Mouse (Mus musculus): Measurements from ENCODE around the gene Rnf10.

Rnf10 gene

GRCm38 (mm10) chr5:115235323-115235771 lies 37.4 kb downstream of the Rnf10 start:
- no peak for DNase-seq (ENCODE audit: low spot score)

- DNase-seq (ENCODE audit: low spot score): no peak
Measured at GRCm38 (mm10) chr5:115234519-115234918, 38.2 kb downstream of the Rnf10 start.

GRCm38 (mm10) chr5:115233031-115233780 lies 39.5 kb downstream of the Rnf10 start:
- no peak for DNase-seq (ENCODE audit: low spot score)

- no peak for DNase-seq (ENCODE audit: low spot score)
Measured at GRCm38 (mm10) chr5:115232516-115232915, 40.2 kb downstream of the Rnf10 start.

- no peak for DNase-seq (ENCODE audit: low spot score)
Measured at GRCm38 (mm10) chr5:115231552-115232120, 41.1 kb downstream of the Rnf10 start.

- no peak for DNase-seq (ENCODE audit: low spot score)
Measured at GRCm38 (mm10) chr5:115230830-115231551, 41.7 kb downstream of the Rnf10 start.

- no peak for DNase-seq (ENCODE audit: low spot score)
Measured at GRCm38 (mm10) chr5:115222485-115222884, 50.2 kb downstream of the Rnf10 start.

- DNase-seq (ENCODE audit: low spot score): no peak
Measured at GRCm38 (mm10) chr5:115220931-115221640, 51.6 kb downstream of the Rnf10 start.

GRCm38 (mm10) chr5:115217998-115218397 lies 54.7 kb downstream of the Rnf10 start:
- no peak for DNase-seq (ENCODE audit: low spot score)

- DNase-seq (ENCODE audit: low spot score): no peak
Measured at GRCm38 (mm10) chr5:115215273-115216185, 57.2 kb downstream of the Rnf10 start.

GRCm38 (mm10) chr5:115214864-115215263 lies 57.8 kb downstream of the Rnf10 start:
- DNase-seq (ENCODE audit: low spot score): no peak

- no peak for DNase-seq (ENCODE audit: low spot score)
Measured at GRCm38 (mm10) chr5:115212861-115213260, 59.8 kb downstream of the Rnf10 start.

- no peak for DNase-seq (ENCODE audit: low spot score)
Measured at GRCm38 (mm10) chr5:115212451-115212850, 60.2 kb downstream of the Rnf10 start.

GRCm38 (mm10) chr5:115210380-115210779 lies 62.3 kb downstream of the Rnf10 start:
- peak; percentile 40 for DNase-seq (ENCODE audit: low spot score)

- DNase-seq (ENCODE audit: low spot score): no peak
Measured at GRCm38 (mm10) chr5:115208601-115209000, 64.1 kb downstream of the Rnf10 start.

GRCm38 (mm10) chr5:115207892-115208291 lies 64.8 kb downstream of the Rnf10 start:
- no peak for DNase-seq (ENCODE audit: low spot score)

GRCm38 (mm10) chr5:115207244-115207643 lies 65.5 kb downstream of the Rnf10 start:
- DNase-seq (ENCODE audit: low spot score): no peak

GRCm38 (mm10) chr5:115204562-115205311 lies 68.0 kb downstream of the Rnf10 start:
- no peak for DNase-seq (ENCODE audit: low spot score)

- no peak for DNase-seq (ENCODE audit: low spot score)
Measured at GRCm38 (mm10) chr5:115203735-115204561, 68.8 kb downstream of the Rnf10 start.
